Mouse (Mus musculus) C2C12 (cell line): ENCODE data around the gene Gm11568. TPM values are rescaled to one million over a fixed set of nuclear protein-coding genes. Genes with fewer than 3 reads are reported as not detected.
"Not testable (repeated sequence)": the region's sequence is repeated elsewhere in the genome, so short reads cannot be mapped to it uniquely, and the experiment has no call there.

ENCODE experiments used
- H3K27me3 ChIP-seq: one replicate; pipeline ENCODE4 v1.6.1; 2011; ENCODE audit not compliant: control insufficient read depth, insufficient read depth, insufficient read length
- H3K36me3 ChIP-seq: one replicate; pipeline ENCODE4 v1.6.1; 2011; ENCODE audit not compliant: control insufficient read depth, insufficient read depth
- H3K4me3 ChIP-seq: one replicate; pipeline ENCODE4 v1.5.1; 2011; ENCODE audit warnings: mild to moderate bottlenecking, control low read depth; ENCODE audit not compliant: poor library complexity, insufficient read depth, severe bottlenecking
- H3K79me2 ChIP-seq: one replicate; pipeline ENCODE4 v1.6.1; 2011; ENCODE audit not compliant: control insufficient read depth, insufficient read depth
- H3K79me3 ChIP-seq: one replicate; pipeline ENCODE4 v1.6.1; 2011; ENCODE audit warnings: low read depth, control low read depth
- H3ac ChIP-seq: one replicate; pipeline ENCODE3; 2011; ENCODE audit warnings: low read depth; ENCODE audit not compliant: control insufficient read depth, insufficient read length
- CEBPB ChIP-seq: IDR thresholded peaks from one replicate; pipeline ENCODE4 v1.6.1; 2011; ENCODE audit warnings: low read depth, mild to moderate bottlenecking, control low read depth, moderate library complexity
- CTCF ChIP-seq: IDR thresholded peaks from one replicate; pipeline ENCODE4 v1.5.1; 2011; ENCODE audit not compliant: control insufficient read depth, insufficient read depth, insufficient read length
- FOSL1 ChIP-seq: IDR thresholded peaks from one replicate; pipeline ENCODE4 v1.8.0; 2011; ENCODE audit warnings: mild to moderate bottlenecking, low read length; ENCODE audit not compliant: poor library complexity, insufficient read depth, severe bottlenecking
- MAX ChIP-seq: IDR thresholded peaks from one replicate; pipeline ENCODE4 v1.6.1; 2011; ENCODE audit warnings: mild to moderate bottlenecking, control low read depth
- MYOD1 ChIP-seq: IDR thresholded peaks from one replicate; pipeline ENCODE4 v1.6.1; 2011; ENCODE audit warnings: low read depth; ENCODE audit not compliant: control insufficient read depth, insufficient read length
- MYOG ChIP-seq: IDR thresholded peaks from one replicate; pipeline ENCODE4 v1.6.1; 2011; ENCODE audit not compliant: control insufficient read depth, insufficient read length; ENCODE audit errors: extremely low read depth
- USF1 ChIP-seq: IDR thresholded peaks from one replicate; pipeline ENCODE4 v1.6.1; 2011; ENCODE audit warnings: low read depth, mild to moderate bottlenecking, control low read depth, moderate library complexity
- polyA plus RNA-seq: library from polyadenylated mRNA; unstranded; fragments of >200 nt; fragmentation: generic; extraction: Trizol; gene quantifications from one replicate; pipeline ENCODE4 v1.2.1, GENCODE M21; 2012; ENCODE audit warnings: missing spikeins

Gene Gm11568
- polyA plus RNA-seq, 1 experiment = not detected

DNA sequence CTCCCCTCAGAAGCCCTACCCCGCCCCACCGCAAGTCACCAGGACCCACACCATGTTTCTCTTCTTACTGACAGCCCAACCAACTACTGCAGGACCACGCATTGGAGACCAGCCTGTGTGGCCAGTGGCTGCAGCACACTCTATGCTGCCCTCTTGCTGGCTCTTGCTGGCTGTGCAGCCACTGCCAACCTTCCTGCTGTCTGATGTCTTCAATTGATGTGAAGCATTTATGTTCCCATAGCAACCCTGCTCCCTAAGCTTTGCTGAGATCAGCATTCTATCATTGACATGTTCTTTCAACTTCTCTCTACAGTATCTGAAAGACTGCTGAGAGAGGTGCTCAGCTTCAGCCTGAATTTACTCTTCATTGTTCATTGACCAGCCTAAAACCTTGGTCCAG is 3.6 kb upstream of the Gm11568 start:
- no peaks in the 10 kb centered on the region for H3K79me3 ChIP-seq

DNA sequence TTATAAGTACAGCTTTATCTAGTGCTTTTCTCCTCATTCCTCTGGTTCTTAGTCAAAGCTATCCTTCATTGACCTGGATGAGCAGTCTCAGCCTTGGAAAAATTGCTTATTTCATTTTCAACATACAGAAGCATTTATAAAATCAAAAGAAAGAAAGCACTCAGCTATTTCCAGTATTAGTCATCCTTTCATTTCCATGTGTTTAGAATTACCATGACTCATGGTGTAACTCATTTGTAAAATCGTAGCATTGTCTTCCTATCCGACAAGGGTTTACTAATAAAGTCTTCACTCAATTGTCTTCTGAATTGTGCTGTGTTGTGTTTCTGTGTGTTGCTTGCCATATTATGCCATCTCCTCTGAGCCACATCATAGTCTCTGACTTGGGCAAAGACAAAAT is 1.0 kb downstream of the Gm11568 start:
- no peak for TF ChIP-seq CTCF
- TF ChIP-seq MAX = no peak
- peak; percentile 48 for TF ChIP-seq FOSL1
- TF ChIP-seq USF1 = no peak
- Histone ChIP-seq H3K36me3 (no peaks in the 10 kb centered on the region), H3K79me2 (no peaks in the 10 kb centered on the region), H3K4me3 (no peak overlapping the region), H3K27me3 (no peaks in the 10 kb centered on the region), H3ac (no peak overlapping the region), H3K79me3 (no peaks in the 10 kb centered on the region)

More for the DNA sequence above, 3.6 kb upstream of the Gm11568 start:
- H3K27me3 ChIP-seq = no peaks in the 10 kb centered on the region
- H3K79me2 ChIP-seq = no peaks in the 10 kb centered on the region
- TF ChIP-seq MYOG (no peak), CTCF (no peak), CEBPB (no peak), USF1 (no peak), MAX (no peak), FOSL1 (no peak), MYOD1 (no peak)
- no peak overlapping the region for H3K4me3 ChIP-seq
- H3K36me3 ChIP-seq = no peaks in the 10 kb centered on the region
- no peak overlapping the region for H3ac ChIP-seq

DNA sequence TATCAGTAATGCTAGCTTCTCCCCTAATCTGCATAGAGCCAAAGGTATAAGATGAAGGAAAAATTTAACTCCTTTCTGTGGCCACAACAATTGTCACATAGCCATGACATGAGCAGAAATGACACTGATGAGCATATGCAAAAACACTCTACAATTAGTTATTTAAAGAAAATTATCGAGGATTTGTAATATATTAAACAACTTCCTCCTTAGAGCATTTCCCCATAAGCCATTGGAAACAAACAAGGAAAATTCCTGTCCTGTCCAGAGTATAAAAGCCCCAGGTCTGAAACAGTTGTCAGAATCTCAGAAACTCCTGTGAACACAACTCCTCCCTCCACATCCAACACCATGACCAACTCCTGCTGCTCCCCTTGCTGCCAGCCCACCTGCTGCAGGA is 6.5 kb downstream of the Gm11568 start, which contains the start of gene Gm11559:
TSS of gene Gm11559 (plus strand) at position 301 of the 400 bp plus-strand sequence.
- H3K36me3 ChIP-seq, H3K79me3 ChIP-seq, H3K79me2 ChIP-seq, H3ac ChIP-seq, H3K27me3 ChIP-seq, H3K4me3 ChIP-seq: not testable (repeated sequence)

DNA sequence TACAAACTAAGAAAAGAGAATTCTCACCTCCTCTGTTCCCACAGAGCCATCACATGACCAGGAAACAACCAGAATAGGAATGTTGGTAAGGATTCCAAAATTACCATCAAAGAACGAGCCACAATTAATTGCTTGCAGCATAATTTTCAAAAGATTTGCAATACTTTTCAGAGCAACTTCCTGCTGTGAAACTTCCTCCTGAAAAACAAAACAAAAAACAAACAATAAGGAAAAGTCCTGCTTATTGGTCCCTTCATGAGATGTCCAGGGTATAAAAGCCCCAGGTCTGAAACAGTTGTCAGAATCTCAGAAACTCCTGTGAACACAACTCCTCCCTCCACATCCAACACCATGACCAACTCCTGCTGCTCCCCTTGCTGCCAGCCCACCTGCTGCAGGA is 15.4 kb downstream of the Gm11568 start, which contains the start of gene Krtap9-1:
TSS of gene Krtap9-1 (plus strand) at position 301 of the 400 bp plus-strand sequence.
- H3K79me2 ChIP-seq, H3K79me3 ChIP-seq, H3K27me3 ChIP-seq, H3K4me3 ChIP-seq, H3K36me3 ChIP-seq, H3ac ChIP-seq: not testable (repeated sequence)

DNA sequence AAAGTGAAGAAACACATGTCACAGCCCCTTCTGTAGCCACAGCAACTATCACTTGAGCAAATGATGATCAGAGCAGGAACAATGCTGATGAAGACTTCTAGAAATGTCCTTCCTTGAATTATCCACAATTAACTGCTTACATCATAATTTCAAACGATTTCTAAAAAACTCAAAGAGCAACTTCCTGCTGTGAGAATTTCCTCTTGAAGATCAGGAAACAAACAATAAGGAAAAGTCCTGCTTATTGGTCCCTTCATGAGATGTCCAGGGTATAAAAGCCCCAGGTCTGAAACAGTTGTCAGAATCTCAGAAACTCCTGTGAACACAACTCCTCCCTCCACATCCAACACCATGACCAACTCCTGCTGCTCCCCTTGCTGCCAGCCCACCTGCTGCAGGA is 21.2 kb downstream of the Gm11568 start, which contains the start of gene Gm11567:
TSS of gene Gm11567 (plus strand) at position 301 of the 400 bp plus-strand sequence.
- H3K4me3 ChIP-seq, H3K36me3 ChIP-seq: not testable (repeated sequence)

DNA sequence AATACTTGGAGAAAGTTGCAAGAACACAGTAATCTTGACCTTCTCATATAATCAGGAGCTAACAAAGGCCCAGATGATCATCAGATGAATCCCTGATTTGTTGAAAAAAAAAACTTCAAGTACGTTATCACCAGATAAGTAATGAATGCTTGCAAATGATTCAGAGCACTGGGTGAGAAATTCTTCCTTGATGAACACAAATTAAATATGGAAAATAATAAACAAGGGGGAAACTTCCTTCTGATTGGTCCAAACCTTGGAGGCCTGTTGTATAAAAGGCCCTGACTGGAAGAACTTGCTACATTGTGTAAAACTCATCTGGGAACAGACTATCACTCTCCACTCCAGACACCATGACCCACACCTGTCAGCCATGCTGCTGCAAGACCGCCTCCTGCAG is 49.9 kb downstream of the Gm11568 start, which contains the start of gene Krtap31-1:
TSS of gene Krtap31-1 (plus strand) at position 301 of the 400 bp plus-strand sequence.
- Histone ChIP-seq H3K27me3 (no peaks in the 10 kb centered on the region), H3K4me3 (no peak within 1 kb of the TSS), H3ac (no peak within 1 kb of the TSS), H3K36me3 (no peaks in the 10 kb centered on the region), H3K79me2 (no peaks in the 10 kb centered on the region), H3K79me3 (no peaks in the 10 kb centered on the region)
- TF ChIP-seq FOSL1 (no peak), CEBPB (no peak), USF1 (no peak), MAX (no peak), MYOG (no peak)

More for the DNA sequence above, 21.2 kb downstream of the Gm11568 start, which contains the start of gene Gm11567:
- not testable (repeated sequence) for H3K79me3 ChIP-seq, H3ac ChIP-seq, H3K27me3 ChIP-seq, H3K79me2 ChIP-seq

Other genes with a start within 250 kb of the Gm11568 start
- gene Gm11937, start 247.7 kb upstream of the Gm11568 start, polyA plus RNA-seq = not detected
- not detected for gene Krtap2-4, start 243.1 kb upstream of the Gm11568 start, polyA plus RNA-seq
- not detected for gene Gm11562, start 237.5 kb upstream of the Gm11568 start, polyA plus RNA-seq
- not detected for gene Krtap4-1, start 229.7 kb upstream of the Gm11568 start, polyA plus RNA-seq
- gene Krtap4-2, start 222.8 kb upstream of the Gm11568 start, polyA plus RNA-seq = not detected
- gene Krtap4-7, start 213.8 kb upstream of the Gm11568 start, polyA plus RNA-seq = not detected
- gene Gm11555, start 207.7 kb upstream of the Gm11568 start, polyA plus RNA-seq = not detected
- gene Gm11563, start 199.0 kb upstream of the Gm11568 start, polyA plus RNA-seq = not detected
- gene Krtap4-6, start 192.0 kb upstream of the Gm11568 start, polyA plus RNA-seq = not detected
- not detected for gene Gm14190, start 167.2 kb upstream of the Gm11568 start, polyA plus RNA-seq
- not detected for gene Gm14180, start 123.6 kb upstream of the Gm11568 start, polyA plus RNA-seq
- not detected for gene Gm11595, start 85.0 kb upstream of the Gm11568 start, polyA plus RNA-seq
- not detected for gene Krtap4-8, start 77.2 kb upstream of the Gm11568 start, polyA plus RNA-seq
- gene Krtap4-9, start 72.7 kb upstream of the Gm11568 start, polyA plus RNA-seq = not detected
- gene Gm11596, start 64.5 kb upstream of the Gm11568 start, polyA plus RNA-seq = not detected
- not detected for gene Gm11569, start 59.0 kb upstream of the Gm11568 start, polyA plus RNA-seq
- not detected for gene Gm11554, start 53.5 kb upstream of the Gm11568 start, polyA plus RNA-seq
- not detected for gene Krtap4-13, start 48.0 kb upstream of the Gm11568 start, polyA plus RNA-seq
- not detected for gene Gm11564, start 42.3 kb upstream of the Gm11568 start, polyA plus RNA-seq
- not detected for gene 2300003K06Rik, start 19.9 kb upstream of the Gm11568 start, polyA plus RNA-seq
- not detected for gene Krtap4-16, start 6.3 kb upstream of the Gm11568 start, polyA plus RNA-seq
- gene Gm11559, start 6.6 kb downstream of the Gm11568 start, polyA plus RNA-seq = not detected
- not detected for gene Krtap9-1, start 15.5 kb downstream of the Gm11568 start, polyA plus RNA-seq
- gene Gm11567, start 21.3 kb downstream of the Gm11568 start, polyA plus RNA-seq = not detected
- not detected for gene Krtap31-1, start 50.0 kb downstream of the Gm11568 start, polyA plus RNA-seq
- gene Gm11565, start 56.8 kb downstream of the Gm11568 start, polyA plus RNA-seq = not detected
- not detected for gene Krtap31-2, start 78.4 kb downstream of the Gm11568 start, polyA plus RNA-seq
- gene Krtap9-5, start 90.6 kb downstream of the Gm11568 start, polyA plus RNA-seq = not detected
- gene Krtap29-1, start 121.1 kb downstream of the Gm11568 start, polyA plus RNA-seq = not detected
- gene Krtap16-1, start 128.7 kb downstream of the Gm11568 start, polyA plus RNA-seq = not detected
- not detected for gene Krtap17-1, start 136.1 kb downstream of the Gm11568 start, polyA plus RNA-seq
- gene Krt33a, start 158.3 kb downstream of the Gm11568 start, polyA plus RNA-seq = 0.02 TPM
- gene Krt33b, start 172.0 kb downstream of the Gm11568 start, polyA plus RNA-seq = not detected
- gene Krt34, start 183.6 kb downstream of the Gm11568 start, polyA plus RNA-seq = not detected
- gene Krt31, start 192.6 kb downstream of the Gm11568 start, polyA plus RNA-seq = not detected
- gene Krt32, start 230.3 kb downstream of the Gm11568 start, polyA plus RNA-seq = not detected
- not detected for gene Krt35, start 238.3 kb downstream of the Gm11568 start, polyA plus RNA-seq
- 0.14 TPM for gene Krt36, start 247.7 kb downstream of the Gm11568 start, polyA plus RNA-seq